Mouse (Mus musculus): ENCODE results near the gene Dhtkd1.

GRCm38 (mm10) chr2:5906625-5907024 is 36.0 kb downstream of the Dhtkd1 start:
- TF ChIP-seq CTCF (IDR thresholded peaks at IDR 0.05; ENCODE audit: low read depth) (peak; percentile 89), EP300 (IDR thresholded peaks at IDR 0.05; ENCODE audit: low read depth) (no peak)
